9 mouse cellular contexts compared by ENCODE assay signal in the genomic region with DNA sequence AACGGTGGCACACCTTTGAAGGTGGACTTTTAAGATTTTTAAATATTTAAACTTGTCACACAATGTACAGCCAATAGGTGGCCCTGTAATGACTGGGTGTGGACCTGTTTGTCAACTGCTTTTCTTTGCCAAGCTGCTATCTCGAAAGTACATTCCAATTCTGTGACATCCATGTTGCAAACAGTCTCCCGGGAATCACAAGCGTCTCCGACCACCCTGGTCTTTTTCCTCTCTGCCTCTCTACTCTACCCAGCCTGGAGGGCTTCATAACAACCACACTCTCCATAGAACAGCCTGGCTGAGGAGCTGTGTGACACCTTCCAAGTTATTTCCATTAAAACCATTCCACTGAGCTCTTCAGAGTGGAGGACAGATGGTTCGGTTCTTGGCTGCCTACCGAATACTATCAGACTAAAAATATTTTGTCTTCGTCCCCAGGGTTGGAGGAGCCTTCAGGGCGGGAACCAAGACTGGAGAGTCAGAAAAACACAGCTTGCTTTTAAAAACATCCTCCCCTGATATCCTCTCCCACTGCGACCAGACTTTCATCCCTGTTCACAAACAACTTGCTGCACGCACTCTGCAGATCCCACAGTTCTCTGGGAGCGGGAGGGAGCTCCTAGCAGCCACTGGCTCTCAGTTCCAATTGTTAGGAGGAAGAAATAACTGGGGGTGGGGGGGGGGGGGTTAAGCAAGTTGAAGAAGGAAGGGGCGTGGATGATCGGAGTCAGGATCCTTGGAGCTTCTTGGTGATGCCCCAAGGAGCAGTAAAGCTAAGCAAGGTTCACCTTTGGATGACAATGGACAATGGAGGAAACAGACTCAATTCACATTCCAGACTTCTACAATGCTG.
DNase-seq lines count a peak whose midpoint lies in the region; ATAC-seq and TF ChIP-seq lines count a peak whose summit lies in the region.
"Had no signal": no experiment of that assay in that cellular context is flagged by ENCODE, and none has a peak within 500 bp of the region (broad histone marks: within the 10 kb centered on the region; RNA-seq: fewer than 3 reads in every experiment).

No protein-coding gene starts in this region.

- WGBS in midbrain, embryonic 16.5 days: 85% methylated on average over 14 of the region's 14 CpGs
- WGBS in midbrain, embryonic 11.5 days: 83% methylated on average over 14 of the region's 14 CpGs
- WGBS in kidney, postnatal 0 days: 36% methylated on average over 14 of the region's 14 CpGs

- peak overlapping the region; percentile 5; the same call in 1 of the 2 replicates for H3K27ac ChIP-seq in midbrain, embryonic 16.5 days (ENCODE audit: low read length)
- no peak overlapping the region for H3K27ac ChIP-seq in midbrain, embryonic 11.5 days (ENCODE audit: low read depth, low read length)
- H3K27ac ChIP-seq in kidney, postnatal 0 days: peak overlapping the region; percentile 67
- H3K27ac ChIP-seq: liver, embryonic 15.5 days had no signal

- H3K36me3 ChIP-seq in midbrain, embryonic 16.5 days (ENCODE audit: control insufficient read depth, insufficient read depth, low read length): no peaks in the 10 kb centered on the region
- H3K36me3 ChIP-seq in midbrain, embryonic 11.5 days (ENCODE audit: control insufficient read depth, insufficient read depth, low read length): no peaks in the 10 kb centered on the region
- no peaks in the 10 kb centered on the region for H3K36me3 ChIP-seq in kidney, postnatal 0 days (ENCODE audit: insufficient read depth, low read length)
- H3K36me3 ChIP-seq: liver, embryonic 15.5 days had no signal

- no peak overlapping the region for H3K9ac ChIP-seq in midbrain, embryonic 16.5 days (ENCODE audit: low read depth, low read length)
- no peak overlapping the region for H3K9ac ChIP-seq in midbrain, embryonic 11.5 days (ENCODE audit: low read length)
- H3K9ac ChIP-seq in kidney, postnatal 0 days (ENCODE audit: low read depth, low read length): no peak overlapping the region
- H3K9ac ChIP-seq: liver, embryonic 15.5 days had no signal

- no peaks in the 10 kb centered on the region for H3K4me1 ChIP-seq in midbrain, embryonic 16.5 days (ENCODE audit: control insufficient read depth, insufficient read depth, low read length)
- no peaks in the 10 kb centered on the region for H3K4me1 ChIP-seq in midbrain, embryonic 11.5 days (ENCODE audit: control insufficient read depth, insufficient read depth, low read length)
- peaks cover 24% of the 10 kb centered on the region; the same call in 1 of the 2 replicates for H3K4me1 ChIP-seq in kidney, postnatal 0 days (replicated peaks; ENCODE audit: insufficient read depth, low read length)
- H3K4me1 ChIP-seq: liver, embryonic 15.5 days had no signal

- peak; percentile 48 for TF ChIP-seq CTCF in kidney, postnatal 0 days (IDR thresholded peaks at IDR 0.05; ENCODE audit: low read depth)

- H3K9me3 ChIP-seq in midbrain, embryonic 16.5 days (replicated peaks; ENCODE audit: control insufficient read depth, low read length, poor library complexity, severe bottlenecking): no peaks in the 10 kb centered on the region
- no peaks in the 10 kb centered on the region for H3K9me3 ChIP-seq in midbrain, embryonic 11.5 days (ENCODE audit: control insufficient read depth, low read length)
- H3K9me3 ChIP-seq in kidney, postnatal 0 days (replicated peaks; ENCODE audit: low read length): no peaks in the 10 kb centered on the region
- H3K9me3 ChIP-seq: liver, embryonic 15.5 days had no signal

- DNase-seq in midbrain, embryonic 11.5 days (ENCODE audit: low spot score, missing footprints): no peak
- peak; percentile 69 to 70 for DNase-seq in cerebellum, postnatal 10 days
- DNase-seq in heart, adult 11 months: peak; percentile 99
- DNase-seq in kidney, postnatal 0 days (ENCODE audit: low spot score): peak; percentile 77
- DNase-seq in lung, postnatal 10 days: peak; percentile 73
- no peak for DNase-seq in spleen, postnatal 10 days (ENCODE audit: low spot score in 2 of 2)
- DNase-seq in spleen, postnatal 4 days (ENCODE audit: low spot score in 2 of 2): no peak

- no peak; the same call in 1 of the 2 replicates for ATAC-seq in midbrain, embryonic 16.5 days
- ATAC-seq in midbrain, embryonic 11.5 days (ENCODE audit: low FRiP score): no peak
- ATAC-seq in kidney, postnatal 0 days (replicated peaks; ENCODE audit: low FRiP score, low read depth): no peak

- no peaks in the 10 kb centered on the region for H3K27me3 ChIP-seq in midbrain, embryonic 16.5 days (ENCODE audit: control insufficient read depth, insufficient read depth, low read depth, low read length)
- no peaks in the 10 kb centered on the region for H3K27me3 ChIP-seq in midbrain, embryonic 11.5 days (ENCODE audit: control insufficient read depth, insufficient read depth, low read length)
- H3K27me3 ChIP-seq in kidney, postnatal 0 days (ENCODE audit: insufficient read depth, low read length): no peaks in the 10 kb centered on the region
- H3K27me3 ChIP-seq: liver, embryonic 15.5 days had no signal

- no peak overlapping the region for H3K4me3 ChIP-seq in midbrain, embryonic 16.5 days (ENCODE audit: low read depth, low read length)
- no peak overlapping the region for H3K4me3 ChIP-seq in midbrain, embryonic 11.5 days (ENCODE audit: low read depth, low read length)
- no peak overlapping the region for H3K4me3 ChIP-seq in kidney, postnatal 0 days (replicated peaks; ENCODE audit: low read depth, low read length)
- H3K4me3 ChIP-seq: liver, embryonic 15.5 days had no signal

- no peak overlapping the region for H3K4me2 ChIP-seq in midbrain, embryonic 16.5 days (ENCODE audit: low read length)
- H3K4me2 ChIP-seq in midbrain, embryonic 11.5 days: no peak overlapping the region
- no peak overlapping the region for H3K4me2 ChIP-seq in kidney, postnatal 0 days (ENCODE audit: low read length)
- H3K4me2 ChIP-seq: liver, embryonic 15.5 days had no signal

Comparison
In these comparisons a context has a peak if more than half of its experiments do, and no peak if none do; other contexts are left out.
1. DNase-seq: peak in cerebellum, postnatal 10 days (2 of 2), heart, adult 11 months (single experiment), kidney, postnatal 0 days (single experiment) and lung, postnatal 10 days (single experiment); none in midbrain, embryonic 11.5 days (single experiment), spleen, postnatal 10 days (0 of 2) and spleen, postnatal 4 days (0 of 2).